Mouse (Mus musculus): Measurements from ENCODE around the gene 2900026A02Rik. TPM values are rescaled to one million over a fixed set of nuclear protein-coding genes. Genes with fewer than 3 reads are reported as not detected.

Gene 2900026A02Rik
- 9.7 and 10.8 TPM in 2 replicates for total RNA-seq (2017)

DNA sequence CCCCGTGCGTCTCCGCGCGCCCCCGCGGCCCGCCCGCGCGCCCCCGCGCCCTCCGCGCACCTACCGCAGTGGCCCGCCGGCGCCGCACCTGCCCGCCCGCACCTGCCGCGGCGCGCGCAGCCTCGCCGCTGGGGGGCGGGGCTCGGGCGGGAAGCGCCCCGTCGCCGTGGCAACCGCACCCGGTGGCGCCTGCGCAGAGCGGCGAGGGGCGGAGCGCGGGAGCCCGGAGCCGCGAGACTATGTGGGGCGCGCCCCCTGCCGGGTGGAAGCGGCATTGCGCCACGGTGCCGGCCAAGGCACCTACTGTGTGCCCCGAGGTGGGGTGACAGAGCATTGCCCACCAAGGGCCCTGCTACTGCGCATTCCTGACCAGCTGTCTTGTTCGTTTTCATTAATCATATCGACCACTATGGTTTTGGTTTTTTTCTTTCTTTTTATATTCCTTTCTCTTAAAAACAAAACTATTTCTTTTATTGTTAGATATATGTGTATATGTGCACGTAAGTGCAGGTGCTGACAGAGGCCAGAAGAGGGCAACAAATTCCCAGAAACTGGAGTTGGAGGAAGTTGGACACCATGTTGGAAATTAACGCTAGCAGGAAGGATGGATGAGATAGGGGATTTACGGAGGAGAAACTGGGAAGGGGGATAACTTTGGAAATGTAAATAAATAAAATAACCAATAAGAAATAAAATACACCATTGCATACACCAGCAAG is at the start of gene 2900026A02Rik:
2900026A02Rik (minus strand) TSS at position 90 of the 719 bp plus-strand sequence.
- ATAC-seq (replicated peaks in 1 of 2; ENCODE audit: insufficient read depth in 1 of 2, low FRiP score in 2 of 2, low TSS enrichment in 1 of 2, low read depth in 1 of 2, poor library complexity in 2 of 2, severe bottlenecking in 2 of 2): peak; percentile 40 to 47; a peak in 3 of 4 replicates

DNA sequence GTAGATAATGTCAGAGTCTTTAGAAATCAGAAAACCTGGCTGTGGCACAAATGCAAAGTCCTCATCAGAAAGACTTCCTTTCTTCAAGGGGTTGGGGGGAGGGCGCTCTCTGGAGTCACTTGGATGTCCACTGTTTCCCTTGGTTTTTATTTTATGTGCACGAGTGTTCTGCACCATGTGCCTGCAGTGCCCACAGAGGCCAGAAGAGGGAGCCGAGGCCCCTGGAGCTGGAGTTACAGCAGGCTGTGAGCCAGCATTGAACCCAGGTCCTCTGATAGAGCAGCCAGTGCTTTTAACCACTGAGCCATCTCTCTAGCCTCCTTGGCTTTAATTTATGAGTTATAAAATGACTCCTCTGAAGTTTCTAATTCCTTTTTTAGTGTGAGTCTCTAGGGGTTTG is 49.0 kb upstream of the 2900026A02Rik start:
- ATAC-seq (replicated peaks in 1 of 2; ENCODE audit: insufficient read depth in 1 of 2, low FRiP score in 2 of 2, low TSS enrichment in 1 of 2, low read depth in 1 of 2, poor library complexity in 2 of 2, severe bottlenecking in 2 of 2): no peak; a peak in 1 of 4 replicates

DNA sequence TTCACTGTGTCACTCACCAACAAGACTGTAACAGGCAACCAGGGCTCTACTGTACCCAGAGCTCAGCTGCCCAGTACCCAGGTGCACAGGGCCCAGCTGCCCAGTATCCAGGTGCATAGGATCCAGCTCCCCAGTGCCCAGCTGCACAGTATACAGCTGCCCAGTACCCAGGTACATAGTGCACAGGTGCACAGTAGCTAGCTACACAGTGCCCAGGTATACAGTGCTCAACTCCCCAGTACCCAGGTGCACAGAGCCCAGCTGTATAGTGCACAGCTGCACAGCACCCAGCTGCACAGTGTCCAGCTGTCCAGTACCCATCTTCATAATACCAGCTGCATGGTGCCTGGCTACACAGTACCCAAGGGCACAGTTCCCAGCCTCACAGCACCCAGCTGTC is 47.2 kb upstream of the 2900026A02Rik start:
- ATAC-seq (replicated peaks in 1 of 2; ENCODE audit: insufficient read depth in 1 of 2, low FRiP score in 2 of 2, low TSS enrichment in 1 of 2, low read depth in 1 of 2, poor library complexity in 2 of 2, severe bottlenecking in 2 of 2): no peak

DNA sequence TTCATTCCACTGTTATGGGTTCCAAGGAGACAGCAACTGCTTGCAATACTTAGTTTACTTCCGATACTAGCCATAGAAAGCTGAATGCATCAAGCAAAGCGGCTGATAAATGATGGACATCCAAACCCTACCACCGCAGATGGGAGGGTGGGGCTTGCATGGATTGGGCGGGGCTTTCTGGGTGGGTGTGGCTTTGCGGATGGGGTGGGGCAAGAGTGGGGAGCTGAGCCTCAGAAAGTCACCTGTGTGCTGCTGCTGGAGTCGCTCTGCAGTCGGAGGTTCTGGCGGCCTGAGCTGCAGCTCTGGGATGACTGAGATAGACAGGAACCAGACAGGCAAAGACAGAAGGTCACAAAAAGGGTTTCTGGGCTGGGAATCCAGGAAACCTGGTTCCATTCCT is 44.6 kb upstream of the 2900026A02Rik start:
- no peak for ATAC-seq (replicated peaks in 1 of 2; ENCODE audit: insufficient read depth in 1 of 2, low FRiP score in 2 of 2, low TSS enrichment in 1 of 2, low read depth in 1 of 2, poor library complexity in 2 of 2, severe bottlenecking in 2 of 2)

DNA sequence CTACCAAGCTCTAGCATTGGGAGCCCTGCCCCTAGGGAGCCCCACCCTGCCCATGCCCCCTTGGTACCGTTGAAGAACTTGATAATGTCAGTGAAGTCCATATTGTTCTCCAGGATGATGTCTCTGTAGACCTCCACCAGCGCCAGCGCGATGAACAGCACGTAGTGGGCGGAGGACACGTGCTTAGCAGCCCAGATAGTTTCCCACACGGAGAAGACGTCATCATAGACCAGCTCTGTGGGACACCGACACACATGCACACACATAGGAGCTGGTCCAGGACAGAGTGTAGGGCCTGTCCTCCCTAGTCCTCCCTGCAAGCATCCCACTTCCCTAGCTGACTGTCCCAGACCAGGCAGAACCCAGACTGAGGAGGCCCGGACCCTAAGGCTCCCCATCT is 29.8 kb upstream of the 2900026A02Rik start:
- ATAC-seq (replicated peaks in 1 of 2; ENCODE audit: insufficient read depth in 1 of 2, low FRiP score in 2 of 2, low TSS enrichment in 1 of 2, low read depth in 1 of 2, poor library complexity in 2 of 2, severe bottlenecking in 2 of 2): no peak

DNA sequence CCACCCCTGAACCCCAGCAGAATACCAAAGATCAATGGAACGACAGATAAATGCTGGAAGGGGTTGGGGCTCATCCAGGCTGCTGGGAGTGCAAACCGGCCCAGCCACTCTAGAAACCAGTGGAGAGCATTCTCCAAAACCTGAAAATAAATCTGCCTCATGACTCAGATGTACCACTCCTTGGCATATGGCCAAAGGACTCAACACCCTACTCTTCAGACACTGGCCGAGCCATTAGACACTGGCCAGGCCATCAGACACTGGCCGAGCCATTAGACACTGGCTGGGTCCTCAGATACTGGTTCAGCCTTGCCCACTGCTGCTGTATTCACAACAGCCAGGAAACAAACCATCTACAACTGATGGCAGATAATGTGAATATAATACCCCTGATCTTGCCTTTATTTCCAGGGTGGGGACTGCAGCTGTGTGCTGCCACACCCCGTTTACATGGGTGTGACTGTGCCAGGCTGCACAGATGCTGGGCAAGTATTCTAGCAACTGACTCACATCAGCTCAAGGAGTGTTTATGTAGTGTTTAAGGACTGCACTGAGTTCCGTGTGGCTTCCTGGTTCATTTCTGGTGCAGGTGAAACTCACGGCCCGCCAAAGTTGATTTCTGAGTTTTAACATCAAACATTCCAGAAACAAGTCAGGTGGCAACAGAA is 28.4 kb upstream of the 2900026A02Rik start:
- ATAC-seq (replicated peaks in 1 of 2; ENCODE audit: insufficient read depth in 1 of 2, low FRiP score in 2 of 2, low TSS enrichment in 1 of 2, low read depth in 1 of 2, poor library complexity in 2 of 2, severe bottlenecking in 2 of 2): no peak

DNA sequence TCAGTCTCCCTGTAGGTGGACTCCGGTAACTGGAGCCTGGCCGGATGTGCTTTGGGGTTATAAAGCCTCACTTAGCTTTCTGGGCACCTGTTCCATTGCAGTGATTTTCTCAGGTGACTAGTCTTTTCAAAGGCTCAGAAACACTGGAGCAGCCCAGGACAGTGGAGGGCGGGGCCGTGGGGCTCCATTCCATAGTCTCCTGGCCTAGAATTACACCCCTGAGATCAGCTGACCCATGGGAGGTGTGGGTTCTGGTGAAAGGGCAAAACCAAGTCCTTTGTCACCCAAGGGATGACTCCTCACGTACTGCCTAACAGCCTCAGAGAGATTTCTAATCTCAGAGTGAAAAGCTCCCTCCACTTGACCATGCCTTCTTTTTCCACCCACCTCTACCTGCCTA is 9.2 kb upstream of the 2900026A02Rik start:
- ATAC-seq (replicated peaks in 1 of 2; ENCODE audit: insufficient read depth in 1 of 2, low FRiP score in 2 of 2, low TSS enrichment in 1 of 2, low read depth in 1 of 2, poor library complexity in 2 of 2, severe bottlenecking in 2 of 2): no peak

DNA sequence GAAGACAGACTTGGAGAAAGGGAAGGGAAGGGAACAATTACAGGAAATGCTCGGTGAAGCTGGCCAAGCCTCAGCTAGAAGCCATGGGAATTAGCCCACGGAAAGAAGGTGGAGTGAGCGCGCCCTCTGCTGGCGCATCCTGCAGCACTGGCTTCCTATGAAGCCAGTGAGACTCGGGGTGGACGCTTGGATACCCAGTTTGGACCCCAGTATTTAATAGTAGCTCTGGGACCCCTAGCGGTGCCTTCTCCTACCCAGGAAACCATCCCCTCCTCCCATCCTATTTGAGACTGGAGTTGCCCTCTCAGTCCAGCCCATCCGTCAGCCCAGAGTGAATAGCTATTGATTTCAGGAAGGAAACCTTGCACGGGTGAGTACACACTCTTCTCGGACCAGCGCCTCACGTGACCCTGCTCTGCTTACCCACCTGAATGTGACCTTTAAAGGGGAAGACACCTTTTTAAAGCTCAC is 5.6 kb upstream of the 2900026A02Rik start, which contains the start of gene Tmem211:
Tmem211 (plus strand) TSS at position 278 of the 471 bp plus-strand sequence.
- ATAC-seq (replicated peaks in 1 of 2; ENCODE audit: insufficient read depth in 1 of 2, low FRiP score in 2 of 2, low TSS enrichment in 1 of 2, low read depth in 1 of 2, poor library complexity in 2 of 2, severe bottlenecking in 2 of 2): peak; percentile 70 to 80

DNA sequence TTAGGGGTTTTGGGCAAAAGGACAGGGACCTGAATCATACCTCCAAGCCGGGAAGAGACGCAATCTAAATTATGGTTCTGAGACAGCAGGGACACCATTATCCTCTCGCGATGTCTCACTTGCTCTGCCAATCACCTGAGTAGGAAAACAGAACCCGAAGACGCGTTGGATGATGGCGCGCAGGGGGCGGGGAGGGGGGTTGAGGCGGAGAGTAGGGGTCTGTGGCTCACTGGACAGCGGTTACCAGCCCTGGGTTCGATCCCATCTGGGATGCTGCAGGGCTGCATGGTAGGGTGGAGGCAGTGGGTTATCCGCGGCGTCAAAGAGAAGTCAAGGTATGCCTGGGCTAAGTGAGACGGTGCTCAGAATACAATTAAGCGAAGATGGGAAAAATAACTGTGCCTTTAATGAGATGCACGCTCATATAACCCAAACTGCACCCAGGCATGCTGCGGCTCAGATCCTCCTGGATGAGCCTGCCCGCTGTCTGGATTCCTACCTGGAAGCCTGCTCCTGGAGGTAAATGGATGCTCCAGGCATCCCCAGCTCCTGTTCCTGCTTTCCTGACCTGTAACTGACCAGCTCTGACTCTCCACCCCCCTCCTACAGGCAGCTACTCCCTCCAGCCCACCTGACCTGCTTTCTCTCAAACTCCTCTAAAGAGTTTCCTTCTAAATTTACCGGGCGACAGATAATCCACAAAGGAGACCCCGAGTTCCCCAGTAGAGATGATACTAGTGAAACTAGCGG is 4.8 kb upstream of the 2900026A02Rik start:
- no peak for ATAC-seq (replicated peaks in 1 of 2; ENCODE audit: insufficient read depth in 1 of 2, low FRiP score in 2 of 2, low TSS enrichment in 1 of 2, low read depth in 1 of 2, poor library complexity in 2 of 2, severe bottlenecking in 2 of 2)

- ATAC-seq (replicated peaks in 1 of 2; ENCODE audit: insufficient read depth in 1 of 2, low FRiP score in 2 of 2, low TSS enrichment in 1 of 2, low read depth in 1 of 2, poor library complexity in 2 of 2, severe bottlenecking in 2 of 2): no peak
Measured at GRCm38 (mm10) chr5:113225271-113225670, 4.2 kb upstream of the 2900026A02Rik start.

GRCm38 (mm10) chr5:113223888-113224287 is 2.9 kb upstream of the 2900026A02Rik start:
- ATAC-seq (replicated peaks in 1 of 2; ENCODE audit: insufficient read depth in 1 of 2, low FRiP score in 2 of 2, low TSS enrichment in 1 of 2, low read depth in 1 of 2, poor library complexity in 2 of 2, severe bottlenecking in 2 of 2): no peak

- peak; percentile 8 to 22; a peak in 1 of 4 replicates for ATAC-seq (replicated peaks in 1 of 2; ENCODE audit: insufficient read depth in 1 of 2, low FRiP score in 2 of 2, low TSS enrichment in 1 of 2, low read depth in 1 of 2, poor library complexity in 2 of 2, severe bottlenecking in 2 of 2)
Measured at GRCm38 (mm10) chr5:113220383-113221146, 471 bp downstream of the 2900026A02Rik start.

DNA sequence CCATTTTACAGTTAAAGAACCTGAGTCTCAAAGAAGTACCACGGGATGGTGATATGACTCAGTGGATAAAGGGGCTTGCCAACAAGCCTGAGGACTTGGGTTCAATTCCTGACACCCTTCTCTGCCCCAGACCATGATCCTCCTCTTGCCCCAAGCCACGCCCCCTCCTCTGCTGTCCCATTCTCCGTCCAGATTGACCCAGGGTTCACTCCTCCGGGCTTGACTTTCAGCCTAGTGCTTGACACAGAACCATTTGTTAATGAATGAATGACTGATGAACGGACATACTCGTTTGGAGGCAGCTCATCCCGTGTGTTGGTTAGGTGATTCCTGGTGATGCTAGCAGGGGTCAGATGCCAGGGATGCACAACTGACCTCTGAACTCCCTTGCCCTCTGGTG is 1.2 kb downstream of the 2900026A02Rik start:
- no peak for ATAC-seq (replicated peaks in 1 of 2; ENCODE audit: insufficient read depth in 1 of 2, low FRiP score in 2 of 2, low TSS enrichment in 1 of 2, low read depth in 1 of 2, poor library complexity in 2 of 2, severe bottlenecking in 2 of 2)

DNA sequence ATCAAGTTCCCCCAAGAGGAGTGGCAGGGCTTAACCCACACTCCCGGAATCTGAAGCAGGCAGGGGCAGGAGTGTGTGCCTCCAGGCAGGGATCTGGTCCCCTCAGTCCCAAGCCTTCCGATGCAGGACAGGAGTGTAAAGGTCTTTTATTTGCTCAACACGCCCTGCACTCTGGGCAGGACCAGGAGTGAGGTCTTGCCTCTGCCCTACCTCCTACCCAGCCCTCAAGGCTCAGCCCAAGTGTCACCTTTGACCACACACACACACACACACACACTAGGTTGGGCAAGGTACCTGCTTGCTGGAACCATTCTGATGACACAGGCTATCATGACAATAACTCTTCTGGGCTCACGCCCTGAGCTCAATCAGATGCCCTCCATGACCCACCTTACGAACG is 1.6 kb downstream of the 2900026A02Rik start:
- ATAC-seq (replicated peaks in 1 of 2; ENCODE audit: insufficient read depth in 1 of 2, low FRiP score in 2 of 2, low TSS enrichment in 1 of 2, low read depth in 1 of 2, poor library complexity in 2 of 2, severe bottlenecking in 2 of 2): no peak

DNA sequence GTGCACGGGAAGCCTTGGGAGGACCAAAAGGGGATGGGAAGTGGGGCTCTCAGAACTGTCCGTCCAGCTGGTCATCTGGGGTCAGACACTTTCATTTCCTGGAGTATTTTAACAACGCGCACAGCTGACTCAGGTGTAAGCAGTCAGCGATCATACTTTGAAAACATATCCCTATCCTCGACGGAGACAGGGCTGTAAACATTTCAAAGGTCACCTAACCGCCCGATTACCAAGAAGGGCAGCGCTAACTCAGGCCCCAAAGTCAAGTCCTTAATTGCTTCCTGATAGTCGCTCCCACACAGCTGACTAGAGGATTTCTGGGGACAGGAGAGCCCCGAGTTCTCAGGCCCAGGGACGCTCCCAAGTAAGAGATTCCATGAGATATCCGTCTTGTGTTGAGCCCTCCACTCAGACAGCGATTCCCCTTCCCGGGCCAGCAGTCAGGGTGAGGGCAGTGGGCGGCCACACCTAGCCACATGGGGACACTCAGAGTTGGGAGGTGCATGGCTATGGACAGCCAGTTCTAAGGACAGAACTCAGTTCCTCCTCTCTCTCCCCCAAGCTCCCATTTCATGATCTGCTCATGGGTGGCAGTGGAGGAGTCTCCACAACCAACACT is 2.3 kb downstream of the 2900026A02Rik start:
- ATAC-seq (replicated peaks in 1 of 2; ENCODE audit: insufficient read depth in 1 of 2, low FRiP score in 2 of 2, low TSS enrichment in 1 of 2, low read depth in 1 of 2, poor library complexity in 2 of 2, severe bottlenecking in 2 of 2): no peak

DNA sequence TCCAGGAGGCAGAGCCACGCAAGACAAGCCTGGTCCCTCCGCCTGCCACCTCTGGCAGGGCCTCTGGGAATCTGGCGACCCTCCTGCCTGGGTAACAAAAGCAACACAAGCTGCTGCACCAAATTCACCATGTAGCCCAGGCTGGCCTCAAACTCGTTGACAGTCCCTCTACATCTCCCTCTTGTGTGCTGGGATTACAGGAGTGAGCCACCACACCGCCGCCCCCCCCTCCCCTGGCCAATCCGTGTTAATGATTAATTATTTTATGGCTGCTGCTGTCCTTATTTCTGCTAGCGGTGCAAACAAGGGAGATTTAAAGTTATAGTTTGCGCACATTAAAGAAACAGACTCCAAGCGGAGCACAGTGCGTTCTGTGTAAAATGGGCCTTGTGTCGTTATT is 4.0 kb downstream of the 2900026A02Rik start:
- ATAC-seq (replicated peaks in 1 of 2; ENCODE audit: insufficient read depth in 1 of 2, low FRiP score in 2 of 2, low TSS enrichment in 1 of 2, low read depth in 1 of 2, poor library complexity in 2 of 2, severe bottlenecking in 2 of 2): no peak
